Mouse (Mus musculus): ENCODE data around the gene Olfr417.
"Not testable (repeated sequence)": the region's sequence is repeated elsewhere in the genome, so short reads cannot be mapped to it uniquely, and the experiment has no call there.

The Olfr417 gene

DNA sequence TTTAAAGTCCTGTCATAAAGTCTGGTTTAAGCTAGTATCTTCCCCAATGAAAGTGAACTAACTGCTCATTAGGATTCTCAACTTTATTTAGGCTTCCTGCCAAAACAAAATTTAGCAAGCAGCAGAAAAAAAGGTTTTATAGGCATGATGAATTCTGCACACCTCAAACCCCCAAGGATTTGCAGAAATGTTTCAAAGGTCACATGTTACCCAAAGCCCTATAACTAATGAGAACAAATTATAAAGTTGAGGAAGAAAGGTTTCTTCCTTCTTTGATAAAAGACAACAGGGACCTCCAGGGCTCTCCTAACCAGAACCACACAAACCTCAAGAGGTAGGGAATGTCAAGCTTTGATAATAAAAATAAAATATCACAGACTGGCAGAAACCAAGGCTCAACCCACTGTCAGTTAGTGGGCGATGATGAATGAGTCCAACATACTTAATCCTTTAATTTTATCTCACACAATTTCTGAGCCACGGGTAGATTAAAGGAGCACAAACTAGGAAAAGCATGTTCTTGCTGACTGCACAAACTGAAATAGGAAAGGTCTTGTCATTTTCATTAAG, at the start of gene Olfr417:
Gene Olfr417 (plus strand): TSS at position 241 of the 570 bp plus-strand sequence.
- no peak for DNase-seq (ENCODE audit: low spot score in 2 of 2)

DNA sequence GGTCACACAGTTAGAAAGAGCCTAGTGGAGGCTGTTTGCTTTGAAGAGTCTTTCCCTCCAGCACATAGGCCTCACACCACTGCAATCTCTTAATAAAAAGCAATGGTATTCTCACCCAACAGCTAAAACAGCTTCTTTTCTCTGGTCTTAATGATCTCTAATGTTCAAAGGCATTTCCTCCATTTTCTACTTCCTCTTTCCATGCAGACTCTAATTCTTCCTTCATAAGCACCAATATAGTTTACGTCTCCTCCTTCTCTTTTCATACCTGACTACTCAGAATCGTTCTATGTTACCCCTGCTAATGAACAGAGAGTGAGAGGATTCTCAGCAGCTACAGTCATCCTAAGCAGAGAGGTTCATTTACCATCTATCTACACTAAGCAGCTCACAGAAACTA, 47.6 kb upstream of the Olfr417 start:
- no peak for DNase-seq (ENCODE audit: low spot score in 2 of 2)

- DNase-seq (ENCODE audit: low spot score in 2 of 2): no peak
Observed at GRCm38 (mm10) chr1:174330218-174330617, 34.7 kb upstream of the Olfr417 start, which contains the start of gene Mptx1. TSS of gene Mptx1 (plus strand) at chr1:174330518.

- not testable (repeated sequence) for DNase-seq (ENCODE audit: low spot score in 2 of 2)
Observed at GRCm38 (mm10) chr1:174353636-174354035, 11.3 kb upstream of the Olfr417 start.

- no peak for DNase-seq (ENCODE audit: low spot score in 2 of 2)
Observed at GRCm38 (mm10) chr1:174354640-174355039, 10.3 kb upstream of the Olfr417 start.

- DNase-seq (ENCODE audit: low spot score in 2 of 2): no peak
Observed at GRCm38 (mm10) chr1:174373799-174374198, 8.9 kb downstream of the Olfr417 start.

GRCm38 (mm10) chr1:174390746-174391145, 25.8 kb downstream of the Olfr417 start, which contains the start of gene Olfr248:
TSS of gene Olfr248 (plus strand) at chr1:174391046.
- no peak for DNase-seq (ENCODE audit: low spot score in 2 of 2)

- no peak for DNase-seq (ENCODE audit: low spot score in 2 of 2)
Observed at GRCm38 (mm10) chr1:174422959-174423358, 58.0 kb downstream of the Olfr417 start.

DNA sequence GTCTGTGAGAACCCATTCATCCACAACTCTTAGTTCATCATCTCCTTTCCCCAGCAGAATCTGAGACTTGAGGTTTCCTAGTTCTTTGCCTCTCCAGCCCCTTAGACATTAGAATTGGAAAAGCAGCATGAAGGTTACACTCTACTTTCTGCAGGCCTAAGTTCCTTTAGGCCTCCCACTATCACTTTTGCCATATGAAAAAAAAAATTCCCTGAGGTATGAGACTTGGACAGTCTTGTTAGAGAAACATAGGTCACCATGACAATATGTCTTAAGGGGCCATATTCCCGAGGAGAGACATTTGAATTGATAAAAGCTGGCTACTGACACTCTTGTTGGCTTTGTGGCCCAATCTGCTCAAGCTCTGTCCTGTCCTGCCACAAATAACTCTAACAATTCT, 58.8 kb downstream of the Olfr417 start, which contains the start of gene Olfr414:
Gene Olfr414 (plus strand): TSS at position 301 of the 400 bp plus-strand sequence.
- no peak for DNase-seq (ENCODE audit: low spot score in 2 of 2)

Data from natural killer cell, adult 2 months (primary cell).